Mouse (Mus musculus): ENCODE data around the gene Msrb3.

Msrb3 gene

GRCm38 (mm10) chr10:120751295-120751722 lies 147.6 kb downstream of the Msrb3 start:
- in situ Hi-C loops (cut with MboI, MseI): no loop called here

- in situ Hi-C loops (cut with MboI, MseI): loop anchor here in 1 of 2 experiments (25.0 kb wide), 1 partner anchor 1112 kb away; no protein-coding TSS in a partner anchor
Measured at GRCm38 (mm10) chr10:120749556-120749955, 149.3 kb downstream of the Msrb3 start.

- in situ Hi-C loops (cut with MboI, MseI): loop anchor here in 1 of 2 experiments (25.0 kb wide), 1 partner anchor 1111 kb away; no protein-coding TSS in a partner anchor
Measured at GRCm38 (mm10) chr10:120748156-120748555, 150.7 kb downstream of the Msrb3 start.

- in situ Hi-C loops (cut with MboI, MseI): loop anchor here in 1 of 2 experiments (25.0 kb wide), 1 partner anchor 1108 kb away; no protein-coding TSS in a partner anchor
Measured at GRCm38 (mm10) chr10:120745138-120745856, 153.6 kb downstream of the Msrb3 start.

- in situ Hi-C loops (cut with MboI, MseI): loop anchor here in 1 of 2 experiments (25.0 kb wide), 1 partner anchor 1107 kb away; no protein-coding TSS in a partner anchor
Measured at GRCm38 (mm10) chr10:120744441-120745137, 154.3 kb downstream of the Msrb3 start.

GRCm38 (mm10) chr10:120736508-120737069 lies 162.3 kb downstream of the Msrb3 start:
- in situ Hi-C loops (cut with MboI, MseI): loop anchor here in 1 of 2 experiments (25.0 kb wide), 1 partner anchor 1099 kb away; no protein-coding TSS in a partner anchor

GRCm38 (mm10) chr10:120735722-120736507 lies 163.0 kb downstream of the Msrb3 start:
- in situ Hi-C loops (cut with MboI, MseI): loop anchor here in 1 of 2 experiments (25.0 kb wide), 1 partner anchor 1099 kb away; no protein-coding TSS in a partner anchor

GRCm38 (mm10) chr10:120734364-120734763 lies 164.5 kb downstream of the Msrb3 start:
- in situ Hi-C loops (cut with MboI, MseI): loop anchor here in 1 of 2 experiments (25.0 kb wide), 1 partner anchor 1097 kb away; no protein-coding TSS in a partner anchor
